Mouse (Mus musculus): ENCODE measurements around the gene Rab30.
"Not testable (repeated sequence)": the region's sequence is repeated elsewhere in the genome, so short reads cannot be mapped to it uniquely, and the experiment has no call there.

The Rab30 gene

GRCm38 (mm10) chr7:92741152-92741860 is at the start of gene Rab30:
Gene Rab30 (plus strand): TSS chr7:92741603.
- DNase-seq: peak; percentile 97

GRCm38 (mm10) chr7:92696395-92696794 is 45.0 kb upstream of the Rab30 start:
- DNase-seq: peak; percentile 17

GRCm38 (mm10) chr7:92698770-92699169 is 42.6 kb upstream of the Rab30 start:
- no peak for DNase-seq

- no peak for DNase-seq
Observed at GRCm38 (mm10) chr7:92703661-92704060, 37.7 kb upstream of the Rab30 start.

- DNase-seq: no peak
Observed at GRCm38 (mm10) chr7:92705534-92705933, 35.9 kb upstream of the Rab30 start.

- DNase-seq: no peak
Observed at GRCm38 (mm10) chr7:92706711-92707110, 34.7 kb upstream of the Rab30 start.

GRCm38 (mm10) chr7:92709573-92709972 is 31.8 kb upstream of the Rab30 start:
- no peak for DNase-seq

- DNase-seq: no peak
Observed at GRCm38 (mm10) chr7:92711593-92711992, 29.8 kb upstream of the Rab30 start.

- no peak for DNase-seq
Observed at GRCm38 (mm10) chr7:92715055-92715454, 26.3 kb upstream of the Rab30 start.

GRCm38 (mm10) chr7:92720156-92720905 is 21.1 kb upstream of the Rab30 start:
- no peak for DNase-seq

- no peak for DNase-seq
Observed at GRCm38 (mm10) chr7:92723750-92724149, 17.7 kb upstream of the Rab30 start.

GRCm38 (mm10) chr7:92724261-92724660 is 17.1 kb upstream of the Rab30 start:
- DNase-seq: no peak

GRCm38 (mm10) chr7:92729583-92729982 is 11.8 kb upstream of the Rab30 start:
- DNase-seq: not testable (repeated sequence)

- no peak for DNase-seq
Observed at GRCm38 (mm10) chr7:92730465-92730864, 10.9 kb upstream of the Rab30 start.

- DNase-seq: no peak
Observed at GRCm38 (mm10) chr7:92730959-92731358, 10.4 kb upstream of the Rab30 start.

GRCm38 (mm10) chr7:92732136-92732535 is 9.3 kb upstream of the Rab30 start:
- no peak for DNase-seq

- DNase-seq: no peak
Observed at GRCm38 (mm10) chr7:92737560-92737959, 3.8 kb upstream of the Rab30 start.

- no peak for DNase-seq
Observed at GRCm38 (mm10) chr7:92739956-92740355, 1.4 kb upstream of the Rab30 start.

GRCm38 (mm10) chr7:92740411-92741115 is 840 bp upstream of the Rab30 start:
- DNase-seq: no peak

- peak; percentile 30 for DNase-seq
Observed at GRCm38 (mm10) chr7:92741861-92742249, 452 bp downstream of the Rab30 start.

- no peak for DNase-seq
Observed at GRCm38 (mm10) chr7:92742341-92742741, 938 bp downstream of the Rab30 start.

GRCm38 (mm10) chr7:92742774-92743173 is 1.4 kb downstream of the Rab30 start:
- DNase-seq: peak; percentile 16

- no peak for DNase-seq
Observed at GRCm38 (mm10) chr7:92743325-92743724, 1.9 kb downstream of the Rab30 start.

- no peak for DNase-seq
Observed at GRCm38 (mm10) chr7:92750395-92750794, 9.0 kb downstream of the Rab30 start.
